Mouse (Mus musculus) macrophage (primary cell): ENCODE results near the gene Ganc. TPM values are rescaled to one million over a fixed set of nuclear protein-coding genes. Genes with fewer than 3 reads are reported as not detected.

Experiments
- H3K27ac ChIP-seq: fragments of 350-480 bp; formaldehyde crosslinking; 2 replicates; pipeline ENCODE4 v1.9.0; 2021
- H3K36me3 ChIP-seq: fragments of 350-480 bp; formaldehyde crosslinking; 2 replicates; pipeline ENCODE4 v1.9.0; 2021; ENCODE audit errors: inconsistent target
- H3K4me3 ChIP-seq: fragments of 350-480 bp; formaldehyde crosslinking; 2 replicates; pipeline ENCODE4 v1.9.0; 2021; ENCODE audit errors: inconsistent target
- H3K79me2 ChIP-seq: fragments of 350-480 bp; formaldehyde crosslinking; 2 replicates; pipeline ENCODE4 v1.9.0; 2021; ENCODE audit errors: inconsistent target
- WGBS: methylation state at CpG from one replicate; pipeline ENCODE4 v1.1.7; 2026; ENCODE audit warnings: inconsistent platforms; ENCODE audit not compliant: missing documents; 5-methylcytosine and 5-hydroxymethylcytosine counted together
- polyA plus RNA-seq: library from polyadenylated mRNA; stranded (reverse); fragments of 250-400 nt; gene quantifications from 3 replicates; pipeline ENCODE4 v1.2.4, GENCODE M21; 2018; ENCODE audit warnings: inconsistent platforms

The Ganc gene
- polyA plus RNA-seq, 1 experiment from 2014 or later = 9.9 TPM

DNA sequence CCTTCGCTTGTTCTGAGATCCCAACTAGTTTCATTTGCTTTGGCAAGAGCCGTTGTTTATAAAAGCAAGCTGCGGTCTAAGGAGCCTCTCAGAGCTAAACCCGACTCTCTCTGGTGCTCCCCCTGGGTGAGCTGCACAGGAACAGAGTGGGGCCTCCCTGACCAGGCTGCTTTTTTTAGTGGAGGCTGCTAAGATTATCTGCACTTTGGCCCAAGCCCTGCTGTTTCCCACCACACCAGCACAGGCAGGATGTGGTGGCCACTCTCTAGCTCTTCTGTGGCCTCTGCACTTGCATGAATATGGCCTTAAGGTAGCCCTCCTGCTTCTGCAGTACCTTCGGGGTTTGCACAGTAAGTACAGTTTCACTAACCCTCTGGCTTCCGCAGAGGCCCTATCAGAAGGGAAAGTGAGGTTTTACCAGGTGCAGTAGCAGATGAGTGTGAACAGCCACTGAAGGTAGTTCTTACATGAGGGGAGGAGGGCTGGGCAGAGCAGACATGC is 96.3 kb downstream of the Ganc start:
- Histone ChIP-seq H3K4me3 (no peak overlapping the region), H3K36me3 (no peaks in the 10 kb centered on the region), H3K79me2 (no peaks in the 10 kb centered on the region), H3K27ac (no peak overlapping the region)
- WGBS = 20% methylated on average over 6 of the region's 6 CpGs

DNA sequence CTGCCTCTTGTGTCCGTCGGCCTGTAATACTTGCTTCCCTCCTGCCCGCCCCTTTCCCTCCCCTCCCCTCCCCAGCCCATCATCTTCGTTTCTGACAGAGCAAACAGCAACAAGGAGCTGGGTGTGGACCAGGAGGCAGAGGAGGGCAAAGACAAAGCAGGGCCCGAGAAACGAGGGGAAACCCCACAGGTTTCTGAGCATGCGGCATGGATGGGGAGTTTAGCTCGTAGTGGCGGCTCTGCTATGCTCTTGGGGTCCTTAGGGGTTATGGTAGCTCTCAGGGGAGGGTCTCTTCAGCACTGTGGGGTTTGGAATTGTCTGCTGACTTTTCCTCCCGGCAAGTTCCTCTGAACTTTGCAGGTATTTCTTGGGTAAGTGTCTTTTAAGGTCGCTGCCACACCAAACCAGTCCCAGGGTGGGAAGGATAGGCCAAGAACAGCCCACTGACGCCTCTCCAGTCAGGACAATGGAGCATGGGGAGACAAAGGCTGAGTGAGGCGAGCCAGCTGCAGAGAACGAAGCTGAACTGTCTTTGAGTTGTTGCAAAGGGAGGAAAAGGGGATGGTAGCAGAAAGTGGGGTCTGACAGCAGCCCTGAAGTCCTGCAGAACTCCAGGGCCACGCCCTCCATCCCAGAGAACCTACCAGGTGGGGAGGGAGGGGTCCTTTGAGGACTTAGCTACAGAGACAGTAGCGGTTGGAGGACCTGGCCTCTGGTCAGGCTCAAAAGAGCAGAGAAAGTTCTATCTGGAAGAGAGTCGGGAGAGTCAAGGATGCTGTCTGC is 97.6 kb downstream of the Ganc start:
- no peak overlapping the region for H3K27ac ChIP-seq
- H3K4me3 ChIP-seq = no peak overlapping the region
- H3K79me2 ChIP-seq = no peaks in the 10 kb centered on the region
- H3K36me3 ChIP-seq = 0 out of 2 replicates have a peak, but pooled peaks cover 4% of the 10 kb centered on the region
- WGBS = 64% methylated on average over 16 of the region's 17 CpGs

DNA sequence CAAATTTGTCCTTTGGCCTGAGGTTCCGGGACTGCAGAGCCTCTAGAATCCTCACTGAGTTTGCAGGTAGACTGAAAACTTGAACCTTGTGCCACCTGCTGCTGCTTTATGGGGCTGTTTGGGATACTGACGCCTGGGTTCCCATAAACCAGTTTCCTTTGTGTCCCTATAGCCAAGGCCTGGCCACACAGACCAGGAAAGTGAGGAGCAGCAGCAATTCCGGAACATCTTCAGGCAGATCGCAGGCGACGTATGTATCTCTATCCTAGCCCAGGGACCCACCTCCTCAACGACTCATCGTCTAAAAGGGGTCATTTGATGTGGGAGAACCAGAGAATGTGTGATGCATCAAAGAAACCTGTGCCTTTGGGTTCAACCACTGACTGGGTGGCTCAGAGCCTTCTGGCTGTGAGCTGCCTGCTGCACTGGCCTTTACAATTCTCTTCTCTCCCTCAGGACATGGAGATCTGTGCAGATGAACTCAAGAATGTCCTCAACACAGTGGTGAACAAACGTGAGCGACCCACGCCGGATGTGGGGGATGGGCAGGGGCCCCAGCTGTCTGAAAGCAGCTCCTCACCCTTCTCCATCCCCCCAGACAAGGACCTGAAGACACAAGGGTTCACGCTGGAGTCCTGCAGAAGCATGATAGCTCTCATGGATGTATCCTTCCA is 98.4 kb downstream of the Ganc start:
- WGBS = 81% methylated on average over 13 of the region's 13 CpGs
- Histone ChIP-seq H3K4me3 (no peak overlapping the region), H3K36me3 (peaks cover 7% of the 10 kb centered on the region; the same call in 1 of the 2 replicates), H3K79me2 (no peaks in the 10 kb centered on the region), H3K27ac (no peak overlapping the region)

DNA sequence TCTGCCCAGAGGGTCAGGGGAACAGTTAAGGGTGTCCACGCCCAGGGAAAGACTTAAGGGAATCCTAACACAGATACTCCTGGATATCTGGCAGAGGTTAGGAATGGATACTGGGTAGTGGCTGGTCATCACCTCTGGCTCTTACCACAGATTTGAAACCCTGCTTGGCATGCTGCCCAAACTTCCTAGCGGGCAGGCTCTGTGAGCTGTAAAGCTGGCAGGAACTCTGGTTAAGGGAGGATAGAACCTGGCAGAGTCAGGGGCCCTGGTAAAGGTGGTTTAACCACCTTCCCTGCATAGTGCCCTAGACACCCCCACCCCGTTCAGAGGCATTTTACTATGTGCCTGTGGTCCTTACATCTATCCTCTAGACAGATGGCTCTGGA is 98.9 kb downstream of the Ganc start:
- no peak overlapping the region for H3K4me3 ChIP-seq
- no peak overlapping the region for H3K27ac ChIP-seq
- 73% methylated on average over 3 of the region's 3 CpGs for WGBS
- H3K36me3 ChIP-seq = peaks cover 7% of the 10 kb centered on the region; the same call in 1 of the 2 replicates
- no peaks in the 10 kb centered on the region for H3K79me2 ChIP-seq

DNA sequence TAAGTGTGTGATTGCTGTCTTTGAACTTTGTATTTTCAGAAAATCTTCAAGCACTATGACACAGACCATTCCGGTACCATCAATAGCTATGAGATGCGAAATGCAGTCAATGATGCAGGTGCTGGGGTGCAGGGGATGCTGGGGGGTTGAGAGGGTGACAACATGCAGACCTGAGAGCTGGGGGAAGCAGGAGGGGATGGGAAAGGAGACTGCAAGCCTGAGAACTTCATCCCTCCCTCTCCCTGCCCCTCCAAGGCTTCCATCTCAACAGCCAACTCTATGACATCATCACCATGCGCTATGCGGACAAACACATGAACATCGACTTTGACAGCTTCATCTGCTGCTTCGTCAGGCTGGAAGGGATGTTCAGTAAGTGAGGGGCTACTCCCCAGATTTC is 99.4 kb downstream of the Ganc start:
- 93% methylated on average over 6 of the region's 6 CpGs for WGBS
- no peak overlapping the region for H3K27ac ChIP-seq
- no peaks in the 10 kb centered on the region for H3K79me2 ChIP-seq
- H3K4me3 ChIP-seq = no peak overlapping the region
- peaks cover 11% of the 10 kb centered on the region for H3K36me3 ChIP-seq

DNA sequence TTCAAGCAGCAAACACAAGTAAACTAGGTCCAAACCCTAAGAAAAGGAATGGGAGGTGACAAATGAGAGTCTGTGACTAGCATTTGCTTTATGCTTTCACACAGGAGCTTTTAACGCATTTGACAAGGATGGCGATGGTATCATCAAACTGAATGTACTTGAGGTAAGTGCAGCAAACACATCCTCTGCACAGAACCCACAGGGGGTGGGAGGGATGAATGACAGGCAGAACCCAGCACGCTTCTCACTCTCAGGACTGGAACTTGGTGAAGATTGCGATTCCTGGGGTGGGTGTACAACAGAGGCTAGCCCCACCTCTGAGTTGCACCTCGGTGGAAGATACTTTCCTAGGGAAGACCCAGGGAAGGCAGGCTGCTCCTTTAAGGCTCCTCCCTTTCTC is 100.3 kb downstream of the Ganc start:
- peaks cover 20% of the 10 kb centered on the region for H3K36me3 ChIP-seq
- H3K27ac ChIP-seq = no peak overlapping the region
- H3K4me3 ChIP-seq = no peak overlapping the region
- 83% methylated on average over 5 of the region's 5 CpGs for WGBS
- no peaks in the 10 kb centered on the region for H3K79me2 ChIP-seq

Other genes starting within 250 kb of the Ganc start
- 253 to 336 TPM (median 297 TPM) in 3 replicates for gene Ehd4, start 249.3 kb upstream of the Ganc start, polyA plus RNA-seq
- gene Pla2g4e, start 158.6 kb upstream of the Ganc start, polyA plus RNA-seq = not detected in 3 replicates
- gene Pla2g4d, start 114.7 kb upstream of the Ganc start, polyA plus RNA-seq = not detected in 3 replicates
- not detected in 3 replicates for gene Pla2g4f, start 89.7 kb upstream of the Ganc start, polyA plus RNA-seq
- gene Vps39, start 50.8 kb upstream of the Ganc start, polyA plus RNA-seq = 36.5 to 75.0 TPM (median 54.4 TPM) in 3 replicates
- 38.8 to 52.5 TPM (median 44.9 TPM) in 3 replicates for gene Tmem87a, start 217 bp downstream of the Ganc start, polyA plus RNA-seq
- gene Capn3, start 52.1 kb downstream of the Ganc start, polyA plus RNA-seq = 0.22 to 0.67 TPM (median 0.42 TPM) in 3 replicates
- gene Zfp106, start 159.9 kb downstream of the Ganc start, polyA plus RNA-seq = 45.2 to 55.7 TPM (median 52.7 TPM) in 3 replicates
- gene Snap23, start 163.8 kb downstream of the Ganc start, polyA plus RNA-seq = 69.9 to 226 TPM (median 125 TPM) in 3 replicates
- gene Haus2, start 205.5 kb downstream of the Ganc start, polyA plus RNA-seq = 9.1 to 15.6 TPM (median 9.1 TPM) in 3 replicates
- 24.7 to 30.5 TPM (median 28.5 TPM) in 3 replicates for gene Lrrc57, start 205.6 kb downstream of the Ganc start, polyA plus RNA-seq
- gene Stard9, start 225.2 kb downstream of the Ganc start, polyA plus RNA-seq = 17.3 to 40.6 TPM (median 20.2 TPM) in 3 replicates